Mouse (Mus musculus) CD4-positive naive resting alpha-beta T cell, adult 57 days (primary cell): ENCODE measurements around the gene Olfr1382. TPM values are rescaled to one million over a fixed set of nuclear protein-coding genes. Genes with fewer than 3 reads are reported as not detected.

Experiments used
- total RNA-seq: library from RNA; stranded (reverse); gene quantifications from one replicate; pipeline ENCODE4 v1.2.4, GENCODE M21; 2023

The Olfr1382 gene
- total RNA-seq, result not detected

GRCm38 (mm10) chr11:49527947-49528346, at the start of gene Olfr1382:
Olfr1382 (plus strand) TSS chr11:49528247.

GRCm38 (mm10) chr11:49488770-49489169, 39.3 kb upstream of the Olfr1382 start, which contains the start of gene Olfr1385:
Olfr1385 (plus strand) TSS chr11:49489070.

GRCm38 (mm10) chr11:49519348-49519747, 8.7 kb upstream of the Olfr1382 start, which contains the start of gene Olfr1383:
Olfr1383 (plus strand) TSS chr11:49519648.

GRCm38 (mm10) chr11:49543149-49543548, 15.1 kb downstream of the Olfr1382 start, which contains the start of gene Olfr1381:
Olfr1381 (plus strand) TSS chr11:49543449.

DNA sequence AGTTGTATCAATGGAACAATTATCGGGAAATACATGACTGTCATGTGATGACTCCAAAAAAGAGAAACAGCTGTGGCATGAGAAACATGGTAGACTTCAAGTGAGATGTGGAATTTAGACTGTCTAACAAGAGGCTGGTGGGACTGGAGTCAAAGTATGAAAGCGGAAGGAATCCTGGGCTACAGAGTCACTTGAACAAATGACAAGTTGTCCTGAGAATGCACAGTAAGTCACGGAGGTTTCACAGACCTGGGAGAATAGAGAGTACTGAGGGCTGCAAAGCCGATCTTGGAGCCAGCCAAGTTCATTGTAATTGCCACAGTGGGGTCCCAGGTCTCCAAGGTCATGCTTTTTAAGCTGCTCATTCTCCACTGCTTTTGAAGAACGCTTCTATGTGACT, 28.5 kb downstream of the Olfr1382 start, which contains the start of gene Olfr1380:
Gene Olfr1380 (plus strand): TSS at position 301 of the 400 bp plus-strand sequence.

Other genes starting within 250 kb of the Olfr1382 start
- 0.27 TPM for gene Olfr1393, start 249.9 kb upstream of the Olfr1382 start, total RNA-seq
- not detected for gene Olfr1392, start 243.0 kb upstream of the Olfr1382 start, total RNA-seq
- gene Olfr10, start 223.5 kb upstream of the Olfr1382 start, total RNA-seq, result not detected
- gene Olfr1391, start 205.5 kb upstream of the Olfr1382 start, total RNA-seq, result not detected
- gene Olfr1390, start 193.1 kb upstream of the Olfr1382 start, total RNA-seq, result not detected
- gene Olfr1389, start 105.2 kb upstream of the Olfr1382 start, total RNA-seq, result not detected
- gene Olfr1388, start 91.6 kb upstream of the Olfr1382 start, total RNA-seq, result 0.33 TPM
- not detected for gene Olfr1387, start 72.9 kb upstream of the Olfr1382 start, total RNA-seq
- not detected for gene Olfr1386, start 63.2 kb upstream of the Olfr1382 start, total RNA-seq
- not detected for gene Olfr1385, start 39.2 kb upstream of the Olfr1382 start, total RNA-seq
- not detected for gene Olfr1384, start 21.5 kb upstream of the Olfr1382 start, total RNA-seq
- not detected for gene Olfr1383, start 8.6 kb upstream of the Olfr1382 start, total RNA-seq
- not detected for gene Olfr1381, start 15.2 kb downstream of the Olfr1382 start, total RNA-seq
- gene Olfr1380, start 28.6 kb downstream of the Olfr1382 start, total RNA-seq, result not detected
- 0.27 TPM for gene Flt4, start 81.0 kb downstream of the Olfr1382 start, total RNA-seq
- gene Scgb3a1, start 135.4 kb downstream of the Olfr1382 start, total RNA-seq, result not detected
- gene Cnot6, start 184.5 kb downstream of the Olfr1382 start, total RNA-seq, result 87.1 TPM